Mouse (Mus musculus): ENCODE results near the gene Tfap4.

The Tfap4 gene

DNA sequence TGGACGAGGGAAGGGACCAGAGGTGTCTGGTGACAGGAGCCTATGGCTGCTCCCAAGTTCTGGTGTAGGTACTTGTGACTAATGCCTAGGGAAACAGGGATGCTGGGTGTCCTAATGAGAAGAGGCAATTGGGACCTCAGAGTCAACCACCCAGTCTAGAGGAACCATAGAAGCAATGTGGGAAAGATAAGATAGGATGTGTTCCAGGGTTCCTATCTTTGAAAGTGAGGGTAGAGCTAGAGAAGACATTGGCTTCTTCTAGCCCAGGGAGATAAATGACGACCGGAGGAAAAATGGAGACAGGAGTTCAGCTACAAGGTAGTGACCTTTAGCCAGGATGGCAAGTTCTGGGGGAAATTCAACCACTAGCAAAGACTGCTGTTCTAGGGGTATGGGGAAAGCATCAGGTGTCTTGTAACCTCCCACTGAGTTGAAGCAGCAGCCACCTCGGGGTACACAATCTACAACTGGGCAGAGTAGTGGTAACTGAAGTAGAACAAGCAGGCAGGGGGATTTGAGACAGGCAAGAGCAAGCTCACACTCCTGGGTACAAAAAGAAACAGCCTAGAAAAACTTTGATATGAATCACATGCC lies 38.5 kb downstream of the Tfap4 start:
- in situ Hi-C loops (cut with MboI, MseI), result no loop called here

DNA sequence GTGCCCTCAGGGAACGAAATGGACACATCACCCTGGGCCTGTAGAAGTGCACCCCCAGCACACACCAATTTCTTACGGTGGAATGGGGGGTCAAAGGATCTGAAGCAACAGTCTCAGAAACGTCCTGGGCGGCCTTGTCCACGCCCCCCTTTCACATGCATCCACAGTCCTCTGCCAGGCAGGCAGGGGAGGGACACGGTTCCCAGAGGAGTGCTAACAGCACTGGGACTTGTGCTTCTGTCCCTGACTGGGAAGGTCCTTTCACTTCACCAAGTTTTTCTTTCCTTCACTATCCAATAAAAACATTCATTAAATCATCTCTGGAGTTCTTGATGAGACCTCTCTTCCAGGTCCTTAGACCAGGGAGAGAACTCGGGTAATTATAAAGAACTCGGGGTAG lies 39.0 kb downstream of the Tfap4 start:
- in situ Hi-C loops (cut with MboI, MseI), result no loop called here

DNA sequence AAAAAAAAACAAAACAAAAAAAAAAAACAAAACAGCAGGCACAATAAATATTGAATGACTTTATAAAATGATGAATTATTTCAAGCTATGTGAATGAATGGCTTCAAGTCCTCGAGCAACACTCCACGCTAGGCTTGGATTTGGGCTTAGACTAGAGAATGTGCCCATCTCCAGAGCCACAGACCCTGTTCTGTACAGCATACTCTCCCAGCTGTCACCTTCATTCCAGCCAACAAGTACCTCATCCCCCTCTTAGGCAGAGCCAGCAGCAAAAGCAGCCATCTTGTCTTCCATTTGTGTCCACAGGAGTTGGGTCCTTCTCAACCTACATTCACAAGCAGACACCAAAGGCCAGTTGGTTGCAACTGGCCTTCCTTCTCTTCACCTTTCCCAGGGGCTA lies 39.8 kb downstream of the Tfap4 start:
- in situ Hi-C loops (cut with MboI, MseI), result loop anchor here (10.0 kb wide), 1 partner anchor 595 kb away; no protein-coding TSS in a partner anchor

DNA sequence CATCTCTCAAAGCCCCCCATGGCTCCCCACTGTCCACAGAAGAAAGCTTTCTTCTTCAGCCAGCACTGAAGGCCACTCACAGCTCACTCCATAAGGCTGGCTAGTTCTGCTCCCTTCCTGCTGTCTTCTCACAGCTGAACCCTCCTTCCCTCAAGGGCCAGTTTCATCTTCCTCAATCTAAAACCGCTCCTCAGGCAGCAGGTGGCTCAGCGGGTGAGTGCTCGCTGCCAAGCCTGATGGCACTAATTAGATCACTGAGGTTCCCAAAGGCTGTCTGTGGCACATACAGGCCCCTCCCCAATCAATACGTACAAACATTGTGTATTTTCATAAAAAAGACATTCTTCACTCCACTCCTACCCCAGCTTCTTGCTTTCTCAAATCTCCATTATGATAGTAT lies 40.5 kb downstream of the Tfap4 start:
- in situ Hi-C loops (cut with MboI, MseI), result loop anchor here (10.0 kb wide), 1 partner anchor 596 kb away; no protein-coding TSS in a partner anchor

DNA sequence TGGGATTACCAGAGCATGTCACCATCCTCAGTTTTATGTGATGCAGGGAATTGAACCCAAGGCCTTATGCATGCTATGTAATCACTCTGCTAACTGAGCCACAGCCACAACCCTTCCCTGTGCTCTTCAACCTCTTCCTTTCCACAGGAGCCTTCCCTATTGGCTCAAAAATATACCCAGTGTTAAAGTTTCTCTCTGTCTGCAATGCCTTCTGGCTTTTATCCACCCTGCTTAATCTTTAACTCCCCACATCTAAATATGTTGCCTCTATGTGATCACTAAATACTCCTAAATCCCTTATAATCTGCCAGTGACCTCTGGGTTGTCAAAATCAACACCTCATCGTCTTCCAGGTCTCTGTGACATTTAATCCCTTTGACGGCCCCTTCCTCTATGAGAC lies 41.7 kb downstream of the Tfap4 start:
- in situ Hi-C loops (cut with MboI, MseI), result loop anchor here (10.0 kb wide), 1 partner anchor 597 kb away; no protein-coding TSS in a partner anchor

DNA sequence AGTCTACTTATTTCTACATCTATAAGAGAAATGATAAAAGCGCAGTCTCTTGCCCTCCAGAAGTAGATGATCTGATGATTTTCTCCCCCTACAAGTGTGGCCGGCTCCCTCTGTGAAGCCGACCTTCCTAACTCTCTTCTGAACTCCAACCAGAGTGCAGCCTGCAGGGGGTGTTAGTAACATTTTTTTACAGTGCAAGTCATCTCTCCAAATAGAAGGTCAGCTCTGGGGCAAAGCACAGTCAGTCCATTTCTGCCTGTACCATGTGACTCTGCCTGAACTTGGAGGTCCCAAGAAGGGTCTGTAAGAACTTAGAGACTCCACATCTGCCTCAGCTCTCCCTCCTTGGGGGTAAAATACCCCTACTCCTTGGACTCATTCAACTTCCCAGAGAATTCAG lies 45.3 kb downstream of the Tfap4 start:
- in situ Hi-C loops (cut with MboI, MseI), result loop anchor here (10.0 kb wide), 1 partner anchor 600 kb away; no protein-coding TSS in a partner anchor

DNA sequence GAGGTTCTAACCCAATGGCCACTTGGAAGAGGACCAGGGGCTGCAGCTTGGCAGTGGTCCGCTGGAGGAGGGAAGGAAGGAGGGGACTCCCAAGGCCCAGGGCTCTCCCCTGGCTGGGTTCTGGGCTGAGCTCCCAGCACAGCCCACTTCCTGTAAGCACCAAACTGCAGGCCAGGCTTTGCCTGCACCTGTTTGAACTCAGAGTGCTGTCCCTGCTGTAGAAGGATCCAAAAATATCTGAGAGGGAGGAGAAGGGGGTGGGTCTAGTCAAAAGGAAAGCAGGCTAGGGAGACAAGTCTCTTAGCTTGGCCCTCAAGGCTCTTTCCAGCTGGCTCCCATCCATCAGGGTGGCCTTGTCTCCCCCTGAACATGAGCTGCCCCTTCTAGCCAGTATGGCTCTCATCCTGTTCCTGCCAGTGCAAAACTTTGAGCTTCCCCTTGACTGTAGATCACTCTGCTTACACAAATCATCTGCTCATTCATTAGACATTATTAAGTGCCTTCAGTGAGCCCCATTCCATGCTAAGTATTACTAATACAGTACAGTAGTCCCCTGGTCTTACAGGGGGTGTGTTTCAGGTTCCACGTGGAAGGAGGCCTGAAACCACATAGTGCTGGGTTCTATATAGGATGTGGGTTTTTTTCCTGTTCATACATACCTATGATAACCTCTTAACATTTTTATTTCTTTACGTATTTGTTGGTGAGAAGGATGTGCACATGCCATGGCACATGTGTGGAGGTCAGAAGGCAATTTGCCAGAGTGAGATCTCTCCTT lies 46.8 kb downstream of the Tfap4 start:
- in situ Hi-C loops (cut with MboI, MseI), result loop anchor here (10.0 kb wide), 1 partner anchor 602 kb away; no protein-coding TSS in a partner anchor

DNA sequence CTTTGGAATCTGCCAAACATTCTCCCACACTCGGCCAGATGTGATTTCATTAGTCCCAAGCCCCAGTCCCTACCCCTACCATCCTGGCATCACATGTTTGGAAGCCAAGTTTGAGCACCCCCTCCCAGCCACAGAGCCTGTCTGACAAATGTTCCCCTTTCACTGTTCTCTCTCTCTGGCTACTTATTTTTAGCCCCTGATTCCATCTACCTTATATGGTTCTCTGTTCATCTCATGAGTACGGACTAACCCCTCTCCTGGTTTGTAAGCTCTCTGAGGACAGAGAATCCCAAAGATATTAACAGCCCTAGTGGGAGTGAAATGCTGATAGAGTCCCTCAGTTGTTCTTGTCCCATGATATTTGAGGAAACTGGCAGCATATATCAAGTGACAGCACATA lies 48.3 kb downstream of the Tfap4 start:
- in situ Hi-C loops (cut with MboI, MseI), result loop anchor here (10.0 kb wide), 1 partner anchor 603 kb away; no protein-coding TSS in a partner anchor

DNA sequence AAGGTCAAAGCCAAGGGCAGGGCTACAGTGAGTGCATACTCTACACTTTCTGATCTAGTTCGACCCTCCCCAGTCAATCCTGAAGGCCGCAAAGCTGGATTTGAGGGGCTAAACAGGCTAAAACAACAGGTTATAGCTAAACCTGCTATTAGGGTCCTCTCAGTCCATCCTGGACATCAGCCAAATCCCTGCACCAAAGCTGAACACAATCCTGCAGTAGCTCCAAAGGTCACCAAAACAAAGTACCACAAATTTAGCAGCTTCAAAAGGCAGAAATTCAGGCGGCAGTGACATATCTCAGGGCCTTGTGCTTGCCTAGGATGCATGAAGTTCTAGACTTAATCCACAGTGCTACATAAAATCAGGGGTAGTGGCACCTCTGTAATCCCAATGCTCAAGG lies 53.5 kb downstream of the Tfap4 start:
- in situ Hi-C loops (cut with MboI, MseI), result no loop called here

DNA sequence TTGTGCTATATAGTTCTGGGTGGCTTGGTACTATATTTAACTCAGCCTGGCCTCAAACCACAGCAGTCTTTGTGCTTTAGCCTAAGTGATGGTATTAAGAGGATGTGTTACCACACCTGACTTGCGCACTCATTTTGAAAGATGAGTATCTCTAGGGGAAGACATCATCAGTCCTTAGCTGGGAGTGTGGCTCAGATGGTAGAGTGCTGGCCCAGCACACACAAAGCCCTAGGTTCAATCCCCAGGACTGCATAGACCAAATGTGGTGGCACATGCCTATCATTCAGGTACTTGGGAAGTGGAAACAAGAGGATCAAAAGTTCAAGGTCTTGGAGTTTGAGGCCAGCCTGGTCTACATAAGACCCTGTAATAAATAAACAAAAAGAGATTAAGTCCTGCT lies 56.2 kb downstream of the Tfap4 start:
- in situ Hi-C loops (cut with MboI, MseI), result no loop called here

DNA sequence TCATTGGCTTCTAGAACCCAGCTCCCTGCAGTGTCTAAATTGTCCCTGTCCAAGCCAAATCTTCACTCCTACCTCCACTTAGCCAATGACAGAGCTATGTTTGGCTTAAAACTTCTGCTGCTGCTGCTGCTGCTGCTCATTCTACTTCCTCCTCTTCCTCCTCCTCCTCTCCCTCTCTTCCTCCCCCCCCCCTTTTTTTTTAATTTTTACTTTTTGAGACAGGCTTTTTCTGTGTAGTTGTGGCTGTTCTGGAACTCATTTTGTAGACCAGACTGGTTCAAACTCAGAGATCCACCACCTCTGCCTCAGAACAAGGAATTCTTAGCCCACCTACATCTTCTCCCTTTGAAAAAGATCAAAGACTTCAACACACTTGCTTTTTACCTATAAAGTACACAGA lies 57.1 kb downstream of the Tfap4 start:
- in situ Hi-C loops (cut with MboI, MseI), result no loop called here

DNA sequence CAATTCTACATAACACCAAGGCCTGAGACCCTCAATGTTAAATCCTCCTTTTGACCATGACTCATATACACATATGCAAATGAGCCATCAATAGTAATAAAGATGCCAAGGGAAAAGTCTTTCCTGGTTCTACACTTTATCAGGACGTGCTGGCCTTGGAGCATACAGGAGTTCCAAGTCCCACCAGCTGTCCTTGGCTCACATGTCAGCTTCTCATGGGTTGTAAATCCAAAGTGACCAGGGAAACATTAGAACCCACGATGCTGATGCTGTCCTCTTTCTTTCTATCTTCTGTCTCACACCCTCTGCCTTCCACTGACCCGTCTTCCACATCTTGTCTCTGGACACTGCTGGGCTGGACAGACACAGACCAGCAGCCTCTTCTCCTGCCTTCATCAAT lies 58.0 kb downstream of the Tfap4 start:
- in situ Hi-C loops (cut with MboI, MseI), result no loop called here

DNA sequence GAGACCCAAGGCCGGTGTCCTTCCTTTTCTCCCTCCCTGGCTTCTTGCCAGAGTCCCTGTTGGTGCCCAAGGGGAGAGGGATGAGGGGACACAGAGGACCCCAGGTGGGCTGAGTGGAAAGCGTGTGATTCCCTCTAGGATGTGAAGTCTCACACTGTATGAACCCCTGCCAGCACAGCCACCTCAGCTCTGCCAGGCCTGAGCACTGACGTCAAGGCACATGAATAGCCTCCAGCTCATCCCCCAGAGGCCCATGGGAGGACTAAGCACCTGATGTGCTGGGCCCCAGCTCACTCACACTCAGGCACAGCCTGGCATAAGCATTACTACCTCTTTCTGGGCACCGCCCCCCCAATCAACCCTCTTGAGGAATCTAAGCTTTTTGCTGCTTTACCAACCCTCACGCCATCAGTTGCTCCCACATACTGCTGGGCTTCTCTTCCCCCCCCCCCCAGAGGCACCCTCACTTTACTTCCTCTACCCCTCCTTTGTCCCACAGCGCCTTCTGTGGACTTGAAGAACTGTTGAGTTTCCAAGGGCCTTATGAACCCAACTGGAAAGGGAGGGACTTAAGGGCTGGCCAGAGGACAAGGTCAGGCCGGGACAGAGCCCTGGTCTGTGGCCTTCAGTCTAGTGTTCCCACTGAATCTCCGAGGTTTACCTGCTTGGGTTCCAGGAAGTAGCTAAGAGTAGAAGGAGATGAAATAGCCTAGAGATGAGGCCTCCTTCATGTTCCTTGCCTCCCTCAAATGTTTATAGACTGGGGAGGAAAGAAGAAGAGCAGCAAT lies 58.9 kb downstream of the Tfap4 start:
- in situ Hi-C loops (cut with MboI, MseI), result no loop called here

DNA sequence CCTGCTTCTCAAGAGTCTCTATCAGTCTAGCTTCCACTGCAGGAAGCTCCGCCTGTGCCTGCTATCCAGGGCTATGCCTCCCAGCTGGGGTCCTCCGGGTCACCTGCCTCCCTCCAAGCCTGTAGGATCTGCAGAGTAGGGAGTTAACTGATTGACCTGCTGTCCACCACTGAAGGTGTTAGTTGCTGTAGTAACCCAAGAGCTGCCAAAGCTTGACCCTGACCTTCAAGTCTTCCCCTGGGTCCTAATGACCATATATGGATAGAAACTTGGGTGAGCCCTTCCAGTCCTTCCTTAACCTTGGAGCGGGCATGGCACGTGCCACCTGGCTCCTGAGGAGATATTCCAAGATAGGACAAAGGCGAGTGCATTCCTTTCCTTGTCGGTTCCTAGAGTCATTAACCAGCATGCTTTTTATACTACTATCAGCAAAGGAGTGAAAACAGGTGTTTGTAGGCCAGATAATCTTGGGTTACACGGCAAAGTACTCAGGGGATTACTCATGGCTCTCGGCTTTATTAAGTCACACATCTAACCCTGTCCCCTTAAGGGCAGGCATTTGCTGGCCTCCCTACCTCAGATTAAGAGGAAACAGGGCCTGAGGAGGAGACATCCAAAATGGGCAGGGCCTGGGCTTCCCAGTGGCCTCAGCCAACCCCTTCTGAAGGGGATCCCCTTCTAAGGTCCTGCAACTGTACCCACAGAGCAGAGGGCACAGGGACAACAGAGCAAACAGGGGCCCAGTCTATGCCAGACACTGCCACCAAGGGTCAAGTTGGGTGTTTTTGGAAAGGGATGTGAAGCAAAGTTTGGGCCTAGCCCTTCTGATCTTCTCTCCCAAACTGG lies 61.7 kb downstream of the Tfap4 start:
- in situ Hi-C loops (cut with MboI, MseI), result no loop called here

DNA sequence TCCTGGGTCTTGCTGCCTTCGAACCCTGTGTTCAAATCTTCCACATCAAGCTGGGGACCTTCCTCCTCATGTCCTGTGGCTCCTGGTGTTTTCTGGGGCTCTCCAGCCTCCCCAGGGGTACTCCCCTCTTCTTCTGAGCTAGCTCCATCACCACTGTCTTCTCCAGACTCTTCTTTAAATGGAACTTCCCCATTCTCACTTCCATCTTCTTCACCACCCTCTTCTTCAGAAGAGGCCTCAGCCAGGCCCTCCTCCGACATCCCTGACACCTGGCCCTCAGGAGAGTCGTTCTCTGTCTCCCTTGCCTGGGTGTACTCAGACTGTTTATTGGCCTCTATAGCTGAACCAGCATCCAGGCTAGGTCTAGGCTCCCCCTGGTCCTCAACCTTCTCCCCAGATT lies 63.2 kb downstream of the Tfap4 start:
- in situ Hi-C loops (cut with MboI, MseI), result no loop called here

DNA sequence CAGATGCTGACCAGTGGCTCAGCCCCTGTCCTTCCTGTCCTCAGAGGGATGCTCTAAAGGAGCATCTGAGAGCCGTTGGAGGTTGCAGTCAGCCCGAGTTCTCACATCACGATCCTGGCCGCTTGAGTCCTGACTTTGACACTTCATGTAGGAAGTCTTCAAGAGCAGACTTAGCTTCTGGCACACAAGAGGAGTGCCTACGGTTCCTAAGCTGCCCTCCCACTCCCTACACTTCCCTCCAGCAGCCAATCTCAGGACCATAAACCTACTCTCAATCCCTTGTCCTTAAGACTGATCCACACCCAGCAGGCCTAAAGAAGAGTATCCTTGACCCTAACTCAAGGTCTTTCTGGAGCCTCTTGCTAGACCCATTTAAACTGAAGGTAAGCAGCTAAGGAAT lies 63.8 kb downstream of the Tfap4 start:
- in situ Hi-C loops (cut with MboI, MseI), result no loop called here

All from T-helper 1 cell (primary cell).